Mouse (Mus musculus) CH12.LX (cell line): Measurements from ENCODE around the gene Aldh2. TPM values are rescaled to one million over a fixed set of nuclear protein-coding genes. Genes with fewer than 3 reads are reported as not detected.

Experiments
- DNase-seq: peaks from one replicate; pipeline ENCODE4 v3.0.0-alpha.2; 2013; ENCODE audit errors: extremely low read depth
- H3K27ac ChIP-seq: 2 replicates; pipeline ENCODE4 v1.5.1; 2012; ENCODE audit warnings: low read depth, mild to moderate bottlenecking, control low read depth, moderate library complexity; ENCODE audit not compliant: insufficient read depth
- H3K27me3 ChIP-seq: replicated peaks from 2 replicates; pipeline ENCODE3; 2012; ENCODE audit warnings: inconsistent platforms
- H3K36me3 ChIP-seq, 2 experiments: replicated peaks in 1 of 2; 2 replicates each; pipeline versions ENCODE3 to v1.6.1; 2012; ENCODE audit warnings: inconsistent platforms in 1 of 2, low read length in 1 of 2, mild to moderate bottlenecking in 1 of 2, mixed read lengths in 1 of 2, moderate library complexity in 1 of 2; ENCODE audit not compliant: control insufficient read depth in 1 of 2, insufficient read depth in 1 of 2
- H3K4me1 ChIP-seq, 2 experiments: 2 replicates each; pipeline ENCODE4 v1.6.1; 2012; ENCODE audit warnings: inconsistent platforms in 1 of 2, moderate library complexity in 1 of 2; ENCODE audit not compliant: insufficient read depth in 2 of 2, control insufficient read depth in 1 of 2
- H3K4me2 ChIP-seq: 2 replicates; pipeline ENCODE4 v1.6.1; 2012; ENCODE audit warnings: low read depth, mild to moderate bottlenecking, control low read depth; ENCODE audit not compliant: poor library complexity, insufficient read depth, severe bottlenecking
- H3K4me3 ChIP-seq, 3 experiments: fragments of 150-350 bp in 1 of 3; sonication (generic) in 1 of 3; replicated peaks in 1 of 3; 2 replicates each; pipeline versions ENCODE3 to v1.5.1; 2011 to 2012; ENCODE audit warnings: low read depth in 2 of 3, low read length in 2 of 3, mild to moderate bottlenecking in 2 of 3, moderate library complexity in 2 of 3, control low read depth in 1 of 3, improper control_type of control experiment in 1 of 3, inconsistent platforms in 1 of 3, mixed read lengths in 1 of 3; ENCODE audit not compliant: poor library complexity in 1 of 3
- H3K79me2 ChIP-seq: replicated peaks from 2 replicates; pipeline ENCODE4 v1.6.1; 2012; ENCODE audit warnings: mild to moderate bottlenecking, moderate library complexity; ENCODE audit not compliant: control insufficient read depth, poor library complexity, insufficient read depth, severe bottlenecking; ENCODE audit errors: extremely low read depth
- H3K9ac ChIP-seq: 2 replicates; pipeline ENCODE4 v1.6.1; 2012; ENCODE audit warnings: low read depth, mild to moderate bottlenecking, control low read depth, moderate library complexity; ENCODE audit not compliant: insufficient read depth
- H3K9me3 ChIP-seq: replicated peaks from 2 replicates; pipeline ENCODE3; 2012; ENCODE audit warnings: low read length, inconsistent platforms, mixed read lengths
- BHLHE40 ChIP-seq: IDR thresholded peaks from 2 replicates; pipeline ENCODE4 v1.6.1; 2011; ENCODE audit warnings: mild to moderate bottlenecking, low read depth, low read length, improper control_type of control experiment
- CHD1 ChIP-seq: IDR thresholded peaks from 2 replicates; pipeline ENCODE4 v1.6.1; 2012; ENCODE audit warnings: low read depth, low read length, improper control_type of control experiment, inconsistent platforms
- CHD2 ChIP-seq: IDR thresholded peaks from 2 replicates; pipeline ENCODE4 v1.6.1; 2011; ENCODE audit warnings: low read length, improper control_type of control experiment
- CTCF ChIP-seq, 2 experiments: IDR thresholded peaks in 1 of 2; conservative IDR thresholded peaks in 1 of 2; 2 replicates each; pipeline ENCODE4 v1.5.1; 2011 to 2012; ENCODE audit warnings: low read depth in 2 of 2, low read length in 2 of 2, improper control_type of control experiment in 1 of 2, inconsistent platforms in 1 of 2, mild to moderate bottlenecking in 1 of 2, moderate library complexity in 1 of 2
- E2F4 ChIP-seq: IDR thresholded peaks from 2 replicates; pipeline ENCODE4 v1.6.1; 2011; ENCODE audit warnings: low read depth, low read length, improper control_type of control experiment; ENCODE audit not compliant: insufficient replicate concordance
- ELF1 ChIP-seq: IDR thresholded peaks from 2 replicates; pipeline ENCODE4 v1.6.1; 2014; ENCODE audit warnings: low read depth, mild to moderate bottlenecking, inconsistent platforms, low read length, improper control_type of control experiment
- EP300 ChIP-seq: IDR thresholded peaks from 2 replicates; pipeline ENCODE4 v1.6.1; 2011; ENCODE audit warnings: low read length, improper control_type of control experiment
- ETS1 ChIP-seq: conservative IDR thresholded peaks from 2 replicates; pipeline ENCODE4 v1.6.1; 2012; ENCODE audit warnings: low read depth, mild to moderate bottlenecking, inconsistent platforms, low read length, improper control_type of control experiment, moderate library complexity
- GABPA ChIP-seq: IDR thresholded peaks from 2 replicates; pipeline ENCODE4 v1.6.1; 2012; ENCODE audit warnings: low read depth, low read length, improper control_type of control experiment, inconsistent platforms; ENCODE audit not compliant: insufficient replicate concordance
- HCFC1 ChIP-seq: IDR thresholded peaks from 2 replicates; pipeline ENCODE4 v1.6.1; 2012; ENCODE audit warnings: low read depth, mild to moderate bottlenecking, inconsistent platforms, low read length, improper control_type of control experiment
- IRF4 ChIP-seq: IDR thresholded peaks from 2 replicates; pipeline ENCODE4 v1.6.1; 2014; ENCODE audit warnings: low read depth, mild to moderate bottlenecking, inconsistent platforms, low read length, improper control_type of control experiment
- JUN ChIP-seq: IDR thresholded peaks from 2 replicates; pipeline ENCODE4 v1.6.1; 2011; ENCODE audit warnings: low read depth, mild to moderate bottlenecking, low read length, improper control_type of control experiment, moderate library complexity; ENCODE audit not compliant: insufficient read depth
- JUND ChIP-seq: conservative IDR thresholded peaks from 2 replicates; pipeline ENCODE4 v1.6.1; 2011; ENCODE audit warnings: low read depth, low read length, improper control_type of control experiment
- KAT2A ChIP-seq: IDR thresholded peaks from 2 replicates; pipeline ENCODE4 v1.6.1; 2012; ENCODE audit warnings: low read length, improper control_type of control experiment, inconsistent platforms; ENCODE audit not compliant: insufficient replicate concordance
- MAFK ChIP-seq: IDR thresholded peaks from 2 replicates; pipeline ENCODE4 v1.6.1; 2011; ENCODE audit warnings: low read length, improper control_type of control experiment; ENCODE audit not compliant: insufficient replicate concordance
- MAX ChIP-seq: IDR thresholded peaks from 2 replicates; pipeline ENCODE4 v1.6.1; 2011; ENCODE audit warnings: low read length, improper control_type of control experiment
- MAZ ChIP-seq: IDR thresholded peaks from 2 replicates; pipeline ENCODE4 v1.6.1; 2012; ENCODE audit warnings: low read depth, mild to moderate bottlenecking, inconsistent platforms, low read length, improper control_type of control experiment, moderate library complexity
- MEF2A ChIP-seq: IDR thresholded peaks from 2 replicates; pipeline ENCODE4 v1.6.1; 2014; ENCODE audit warnings: low read depth, mild to moderate bottlenecking, inconsistent platforms, low read length, improper control_type of control experiment, borderline replicate concordance
- MXI1 ChIP-seq: IDR thresholded peaks from 2 replicates; pipeline ENCODE4 v1.6.1; 2011; ENCODE audit warnings: mild to moderate bottlenecking, low read depth, low read length, improper control_type of control experiment
- MYC ChIP-seq: IDR thresholded peaks from 2 replicates; pipeline ENCODE4 v1.6.1; 2011; ENCODE audit warnings: low read depth, mild to moderate bottlenecking, improper control_type of control experiment, low read length
- NELFE ChIP-seq: IDR thresholded peaks from 2 replicates; pipeline ENCODE4 v1.6.1; 2011; ENCODE audit warnings: low read depth, low read length, improper control_type of control experiment
- NRF1 ChIP-seq: IDR thresholded peaks from 2 replicates; pipeline ENCODE4 v1.6.1; 2014; ENCODE audit warnings: low read depth, mild to moderate bottlenecking, inconsistent platforms, low read length, improper control_type of control experiment, moderate library complexity
- PAX5 ChIP-seq: IDR thresholded peaks from 2 replicates; pipeline ENCODE4 v1.6.1; 2012; ENCODE audit warnings: low read length, inconsistent platforms, mixed read lengths
- POLR2A ChIP-seq: IDR thresholded peaks from 2 replicates; pipeline ENCODE4 v1.6.1; 2011; ENCODE audit warnings: low read depth, mild to moderate bottlenecking, improper control_type of control experiment, low read length
- POLR2AphosphoS2 ChIP-seq: IDR thresholded peaks from 2 replicates; pipeline ENCODE4 v1.6.1; 2011; ENCODE audit warnings: low read depth, low read length, improper control_type of control experiment
- RAD21 ChIP-seq: IDR thresholded peaks from 2 replicates; pipeline ENCODE4 v1.6.1; 2011; ENCODE audit warnings: low read depth, mild to moderate bottlenecking, low read length, improper control_type of control experiment, moderate library complexity
- RCOR1 ChIP-seq: conservative IDR thresholded peaks from 2 replicates; pipeline ENCODE4 v1.6.1; 2012; ENCODE audit warnings: low read depth, mild to moderate bottlenecking, inconsistent platforms, low read length, improper control_type of control experiment
- SIN3A ChIP-seq: IDR thresholded peaks from 2 replicates; pipeline ENCODE4 v1.6.1; 2012; ENCODE audit warnings: low read length, improper control_type of control experiment, inconsistent platforms
- SMC3 ChIP-seq: IDR thresholded peaks from 2 replicates; pipeline ENCODE4 v1.6.1; 2011; ENCODE audit warnings: low read depth, low read length, improper control_type of control experiment
- TBP ChIP-seq: conservative IDR thresholded peaks from 2 replicates; pipeline ENCODE4 v1.6.1; 2011; ENCODE audit warnings: low read depth, low read length, improper control_type of control experiment
- TCF12 ChIP-seq: IDR thresholded peaks from 2 replicates; pipeline ENCODE4 v1.6.1; 2014; ENCODE audit warnings: low read depth, mild to moderate bottlenecking, inconsistent platforms, low read length, improper control_type of control experiment
- UBTF ChIP-seq: IDR thresholded peaks from 2 replicates; pipeline ENCODE4 v1.6.1; 2012; ENCODE audit warnings: low read depth, mild to moderate bottlenecking, inconsistent platforms, low read length, improper control_type of control experiment, moderate library complexity
- USF1 ChIP-seq: IDR thresholded peaks from 2 replicates; pipeline ENCODE4 v1.6.1; 2014; ENCODE audit warnings: low read depth, mild to moderate bottlenecking, inconsistent platforms, low read length, improper control_type of control experiment
- USF2 ChIP-seq: conservative IDR thresholded peaks from 2 replicates; pipeline ENCODE4 v1.6.1; 2011; ENCODE audit warnings: low read depth, low read length, improper control_type of control experiment
- ZC3H11A ChIP-seq: IDR thresholded peaks from 2 replicates; pipeline ENCODE4 v1.6.1; 2012; ENCODE audit warnings: low read depth, mild to moderate bottlenecking, inconsistent platforms, low read length, improper control_type of control experiment
- ZKSCAN1 ChIP-seq: IDR thresholded peaks from 2 replicates; pipeline ENCODE4 v1.6.1; 2012; ENCODE audit warnings: low read depth, inconsistent platforms, low read length, improper control_type of control experiment, borderline replicate concordance
- ZMIZ1 ChIP-seq: IDR thresholded peaks from 2 replicates; pipeline ENCODE4 v1.6.1; 2012; ENCODE audit warnings: low read depth, mild to moderate bottlenecking, inconsistent platforms, low read length, improper control_type of control experiment
- ZNF384 ChIP-seq: IDR thresholded peaks from 2 replicates; pipeline ENCODE4 v1.6.1; 2012; ENCODE audit warnings: low read depth, low read length, improper control_type of control experiment, inconsistent platforms
- dilution Hi-C: fragments of 300-500 bp; cut with MboI; formaldehyde crosslinking; loops from 2 replicates; pipeline ENCODE4 v1.14.3; 2020; ENCODE audit warnings: low sequenced_read_pairs; ENCODE audit not compliant: extremely low pct_unique_long_range_greater_than_20kb, extremely low pct_ligation_motif_present
- in situ Hi-C: fragments of 300-500 bp; cut with MboI; formaldehyde crosslinking; loops from 3 replicates; pipeline ENCODE4 v1.14.3; 2019; ENCODE audit warnings: low sequenced_read_pairs, low pct_ligation_motif_present, low pct_unique_long_range_greater_than_20kb, mixed read lengths
- polyA plus RNA-seq: library from polyadenylated mRNA; unstranded; fragments of >175 nt; gene quantifications from 2 replicates; pipeline ENCODE4 v1.2.1, GENCODE M21; 2012; ENCODE audit warnings: low read depth; ENCODE audit not compliant: insufficient read length
- total RNA-seq, 2 experiments: library from RNA; depleted of rRNA; stranded (reverse); fragments of 300-350 nt in 1 of 2; fragments of >200 nt in 1 of 2; gene quantifications; 2 replicates each; pipeline ENCODE4 v1.2.3; 2012 to 2014

Gene Aldh2
- total and polyA plus RNA-seq, 3 experiments: 58.9 to 139 (median 73.9) TPM

DNA sequence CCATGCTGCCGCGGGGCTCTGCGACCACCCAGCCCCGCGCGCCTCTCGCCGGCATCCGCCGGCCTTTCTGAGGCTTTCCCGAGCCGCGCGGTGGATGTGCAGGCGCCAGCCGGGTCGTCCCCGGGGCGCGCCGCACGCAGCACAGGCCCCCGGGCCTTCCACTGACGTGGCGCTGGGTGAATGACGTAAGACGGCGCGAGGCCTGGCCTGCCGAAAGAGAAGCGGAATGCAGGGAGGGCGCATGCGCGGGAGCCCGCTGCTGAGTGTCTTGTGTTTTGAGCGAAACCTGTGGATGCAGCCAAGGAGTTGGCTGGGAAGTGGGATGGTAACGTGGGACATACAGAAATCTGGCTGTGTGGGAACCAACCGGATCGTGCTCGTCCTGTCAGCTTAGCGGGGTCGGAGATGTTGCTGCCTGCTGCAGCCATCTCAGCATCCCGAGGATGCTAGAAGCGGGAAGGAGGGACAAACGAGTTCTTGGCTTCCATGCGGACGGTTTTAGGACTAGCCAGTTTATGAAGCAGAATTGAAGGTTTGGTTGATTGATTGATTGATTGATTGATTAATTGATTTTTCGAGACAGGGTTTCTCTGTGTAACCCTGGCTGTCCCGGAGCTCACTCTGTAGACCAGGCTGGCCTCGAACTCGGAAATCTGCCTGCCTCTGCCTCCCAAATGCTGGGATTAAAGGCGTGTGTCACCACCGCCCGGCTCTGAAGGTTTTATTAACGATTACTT lies 47.7 kb downstream of the Aldh2 start, which contains the start of gene Mapkapk5:
Gene Mapkapk5 (minus strand): TSS at position 113 of the 737 bp plus-strand sequence.
- in situ Hi-C loops (no loop called here), dilution Hi-C loops (no loop called here)
- peaks cover 0 to 34% of the 10 kb centered on the region in 2 experiments; a peak in 2 of 4 replicates for H3K4me1 ChIP-seq

More for the DNA sequence above, 47.7 kb downstream of the Aldh2 start, which contains the start of gene Mapkapk5:
- TF ChIP-seq USF1: no peak
- peak; percentile 95 for TF ChIP-seq NRF1
- no peak for TF ChIP-seq CHD1
- TF ChIP-seq POLR2AphosphoS2: peak; percentile 58; the same call in 1 of the 2 replicates
- no peak for TF ChIP-seq CTCF (conservative IDR thresholded peaks at IDR 0.05 in 1 of 2, IDR thresholded peaks at IDR 0.05 in 1 of 2; ENCODE audit: low read depth in 2 of 2, low read length in 2 of 2)
- no peak for TF ChIP-seq ZKSCAN1
- TF ChIP-seq TCF12: peak; percentile 66
- TF ChIP-seq GABPA: peak; percentile 80; the same call in 1 of the 2 replicates
- TF ChIP-seq ELF1: peak; percentile 79
- TF ChIP-seq JUND: no peak
- TF ChIP-seq BHLHE40: no peak
- no peak for TF ChIP-seq MAFK
- no peak for TF ChIP-seq CHD2
- no peak for TF ChIP-seq MAZ
- TF ChIP-seq TBP: 0 out of 2 replicates have a peak, but pooled peaks have one; percentile 44
- TF ChIP-seq ZC3H11A: no peak
- 0 out of 2 replicates have a peak, but pooled peaks have one; percentile 61 for TF ChIP-seq UBTF
- no peak for TF ChIP-seq EP300
- TF ChIP-seq ZNF384: no peak
- TF ChIP-seq ETS1: no peak
- TF ChIP-seq KAT2A: peak; percentile 98
- TF ChIP-seq MXI1: peak; percentile 74
- peak; percentile 88 for TF ChIP-seq NELFE
- TF ChIP-seq MEF2A: peak; percentile 69; the same call in 1 of the 2 replicates
- TF ChIP-seq E2F4: no peak
- peak; percentile 93 for TF ChIP-seq SIN3A
- no peak for TF ChIP-seq USF2
- TF ChIP-seq IRF4: peak; percentile 51
- TF ChIP-seq RCOR1: peak; percentile 58; the same call in 1 of the 2 replicates
- peak; percentile 97 for TF ChIP-seq HCFC1
- TF ChIP-seq ZMIZ1: peak; percentile 76; the same call in 1 of the 2 replicates
- TF ChIP-seq MYC: peak; percentile 65; the same call in 1 of the 2 replicates
- no peak for TF ChIP-seq SMC3
- TF ChIP-seq RAD21: no peak
- peak; percentile 97 for TF ChIP-seq MAX
- TF ChIP-seq PAX5: no peak
- TF ChIP-seq POLR2A: peak; percentile 83
- no peak for TF ChIP-seq JUN
- Histone ChIP-seq H3K79me2 (peaks cover 34% of the 10 kb centered on the region), H3K27ac (peak within 1 kb of the TSS; percentile 2; the same call in 1 of the 2 replicates), H3K9me3 (no peaks in the 10 kb centered on the region), H3K9ac (peak within 1 kb of the TSS; percentile 93), H3K27me3 (no peaks in the 10 kb centered on the region), H3K4me2 (peak within 1 kb of the TSS; percentile 87), H3K36me3 (peaks cover 0 to 19% of the 10 kb centered on the region in 2 experiments), H3K4me3 (peak within 1 kb of the TSS; percentile 76 to 100 (median 96))
- DNase-seq: peak; percentile 95
